ENCODE assay signal across 8 mouse cellular contexts in the genomic region with DNA sequence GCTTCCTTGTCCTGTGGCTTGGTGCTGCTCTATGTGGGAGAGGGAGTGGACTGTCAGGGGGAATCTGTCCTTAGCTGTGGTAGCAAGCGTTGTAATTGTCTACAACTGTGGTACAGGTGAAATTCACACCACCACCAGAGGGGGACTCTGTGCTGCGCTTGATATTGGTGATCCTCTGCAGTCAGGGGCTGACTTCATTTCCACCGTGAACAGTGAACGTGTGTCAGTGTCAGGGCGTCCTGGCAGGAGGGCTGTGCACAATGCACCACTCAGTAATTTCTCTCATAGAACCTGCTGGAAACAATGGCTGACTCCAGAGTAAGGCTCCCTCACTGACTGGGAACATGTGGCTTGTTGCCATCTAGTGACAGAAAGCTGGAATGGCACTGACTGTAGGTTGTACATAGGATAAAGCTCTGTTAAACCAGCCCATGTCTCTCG.
DNase-seq lines count a peak whose midpoint lies in the region; ATAC-seq and TF ChIP-seq lines count a peak whose summit lies in the region.

No protein-coding gene starts in this region.

- no peaks in the 10 kb centered on the region for H3K36me3 ChIP-seq in G1E (replicated peaks)
- H3K36me3 ChIP-seq in hindbrain, embryonic 16.5 days (ENCODE audit: control insufficient read depth, insufficient read depth, low read length) = no peaks in the 10 kb centered on the region

- H3K4me3 ChIP-seq in G1E (ENCODE audit: low read depth, low read length) = no peak overlapping the region
- no peak overlapping the region for H3K4me3 ChIP-seq in hindbrain, embryonic 16.5 days (ENCODE audit: low read length)

- ATAC-seq in G1E (ENCODE audit: extremely low read depth, insufficient number of reproducible peaks, low FRiP score, poor library complexity, severe bottlenecking) = peak; percentile 34; the same call in 1 of the 2 replicates
- ATAC-seq in hindbrain, embryonic 16.5 days = peak; percentile 96

- peaks cover 4% of the 10 kb centered on the region for H3K4me1 ChIP-seq in G1E (ENCODE audit: insufficient read depth, low read depth, low read length)
- no peaks in the 10 kb centered on the region for H3K4me1 ChIP-seq in hindbrain, embryonic 16.5 days (ENCODE audit: control insufficient read depth, insufficient read depth, low read depth, low read length)

- no peak for TF ChIP-seq CTCF in G1E (IDR thresholded peaks at IDR 0.05; ENCODE audit: low read depth, low read length)

- H3K4me2 ChIP-seq in hindbrain, embryonic 16.5 days (ENCODE audit: low read length) = no peak overlapping the region

- 0 out of 2 replicates have a peak, but pooled peaks cover 3% of the 10 kb centered on the region for H3K27me3 ChIP-seq in G1E (ENCODE audit: insufficient read depth, low read length)
- no peaks in the 10 kb centered on the region for H3K27me3 ChIP-seq in hindbrain, embryonic 16.5 days (replicated peaks; ENCODE audit: control insufficient read depth, insufficient read depth, low read length)

- 0 out of 2 replicates have a peak overlapping the region, but pooled peaks have one; percentile 3 for H3K9ac ChIP-seq in hindbrain, embryonic 16.5 days (ENCODE audit: low read depth, low read length)

- 25% methylated on average over 6 of the region's 6 CpGs for WGBS in hindbrain, embryonic 16.5 days

- H3K27ac ChIP-seq in hindbrain, embryonic 16.5 days (ENCODE audit: low read depth, low read length) = peak overlapping the region; percentile 32; the same call in 1 of the 2 replicates

- DNase-seq in G1E (ENCODE audit: low spot score) = peak; percentile 58
- DNase-seq in brain, adult 2 months (ENCODE audit: low read depth, low spot score) = peak; percentile 84
- peak; percentile 1 for DNase-seq in fibroblast of lung, adult 2 months (ENCODE audit: low read depth)
- DNase-seq in layer of hippocampus, postnatal 14 days (ENCODE audit: low spot score in 2 of 2) = peak; percentile 57 to 74
- DNase-seq in lung, postnatal 25 days (ENCODE audit: low spot score) = peak; percentile 43
- DNase-seq in right cerebral cortex, postnatal 14 days = peak; percentile 45
- no peak for DNase-seq in urinary bladder, postnatal 25 days (ENCODE audit: low spot score)

- H3K9me3 ChIP-seq in G1E (replicated peaks) = no peaks in the 10 kb centered on the region
- no peaks in the 10 kb centered on the region for H3K9me3 ChIP-seq in hindbrain, embryonic 16.5 days (ENCODE audit: control insufficient read depth, low read length)
